17 mouse cellular contexts compared by ENCODE assay signal in the genomic region with DNA sequence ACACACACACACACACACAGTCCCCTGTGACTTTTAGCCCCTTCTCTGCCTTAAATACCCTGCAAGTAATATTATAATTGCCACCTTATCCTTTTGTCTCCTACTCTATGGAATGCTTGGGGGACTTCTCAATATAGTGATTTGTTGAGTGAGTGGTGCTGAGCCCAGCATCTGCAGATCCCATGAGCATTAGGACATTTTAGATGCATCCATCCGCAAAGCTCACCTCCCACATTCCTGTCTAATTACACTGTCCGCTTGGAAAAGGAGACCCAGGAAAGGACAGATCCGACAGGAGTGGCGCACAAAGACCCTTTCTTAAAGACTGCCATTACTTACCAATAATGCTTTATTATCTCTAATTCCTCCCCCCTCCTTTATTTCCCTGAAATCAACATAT.
"Had no signal": no experiment of that assay in that cellular context is flagged by ENCODE, and none has a peak within 500 bp of the region (broad histone marks: within the 10 kb centered on the region; RNA-seq: fewer than 3 reads in every experiment).

No protein-coding gene starts in this region.

- H3K4me2 ChIP-seq: lung, embryonic 15.5 days; midbrain, embryonic 11.5 days; midbrain, embryonic 13.5 days; midbrain, embryonic 15.5 days; neural tube, embryonic 12.5 days; stomach, embryonic 15.5 days had no signal

- H3K4me1 ChIP-seq: lung, embryonic 15.5 days; midbrain, embryonic 13.5 days; midbrain, embryonic 15.5 days; neural tube, embryonic 12.5 days; stomach, embryonic 15.5 days had no signal

- H3K36me3 ChIP-seq: lung, embryonic 15.5 days; midbrain, embryonic 13.5 days; midbrain, embryonic 15.5 days; neural tube, embryonic 12.5 days; stomach, embryonic 15.5 days had no signal

- ATAC-seq: lung, postnatal 0 days; midbrain, embryonic 13.5 days; midbrain, embryonic 15.5 days had no signal

- H3K27me3 ChIP-seq: lung, embryonic 15.5 days; megakaryocyte, embryonic 14.5 days; midbrain, embryonic 13.5 days; midbrain, embryonic 15.5 days; neural tube, embryonic 12.5 days; stomach, embryonic 15.5 days had no signal

- H3K27ac ChIP-seq: lung, embryonic 15.5 days; macrophage; midbrain, embryonic 13.5 days; midbrain, embryonic 15.5 days; neural tube, embryonic 12.5 days; stomach, embryonic 15.5 days; stomach, postnatal 0 days had no signal

- H3K9me3 ChIP-seq: lung, embryonic 15.5 days; midbrain, embryonic 13.5 days; midbrain, embryonic 15.5 days; neural tube, embryonic 12.5 days; stomach, embryonic 15.5 days had no signal

- DNase-seq: lung, adult 2 months; lung, postnatal 14 days; lung, postnatal 36 days; right cerebral cortex, postnatal 14 days; thymus, adult 2 months; thymus, postnatal 25 days; thymus, postnatal 4 days had no signal

- H3K9ac ChIP-seq: lung, embryonic 15.5 days; midbrain, embryonic 13.5 days; midbrain, embryonic 15.5 days; neural tube, embryonic 12.5 days; stomach, embryonic 15.5 days had no signal

- H3K4me3 ChIP-seq: lung, embryonic 15.5 days; megakaryocyte, embryonic 14.5 days; midbrain, embryonic 13.5 days; midbrain, embryonic 15.5 days; neural tube, embryonic 12.5 days; stomach, embryonic 15.5 days had no signal
